Mouse (Mus musculus): Measurements from ENCODE around the gene Srgap2.
"Not testable (repeated sequence)": the region's sequence is repeated elsewhere in the genome, so short reads cannot be mapped to it uniquely, and the experiment has no call there.

Gene Srgap2

GRCm38 (mm10) chr1:131257288-131257687 is 269.9 kb downstream of the Srgap2 start:
- in situ Hi-C loops (cut with MboI; ENCODE audit: low sequenced_read_pairs) = loop anchor here (5.0 kb wide), 1 partner anchor 75 kb away; no protein-coding TSS in a partner anchor

- in situ Hi-C loops (cut with MboI; ENCODE audit: low sequenced_read_pairs) = not testable (repeated sequence)
These were observed 274.5 kb downstream of the Srgap2 start for GRCm38 (mm10) chr1:131252516-131253250.

GRCm38 (mm10) chr1:131246433-131247395 is 280.4 kb downstream of the Srgap2 start:
- in situ Hi-C loops (cut with MboI; ENCODE audit: low sequenced_read_pairs) = no loop called here

DNA sequence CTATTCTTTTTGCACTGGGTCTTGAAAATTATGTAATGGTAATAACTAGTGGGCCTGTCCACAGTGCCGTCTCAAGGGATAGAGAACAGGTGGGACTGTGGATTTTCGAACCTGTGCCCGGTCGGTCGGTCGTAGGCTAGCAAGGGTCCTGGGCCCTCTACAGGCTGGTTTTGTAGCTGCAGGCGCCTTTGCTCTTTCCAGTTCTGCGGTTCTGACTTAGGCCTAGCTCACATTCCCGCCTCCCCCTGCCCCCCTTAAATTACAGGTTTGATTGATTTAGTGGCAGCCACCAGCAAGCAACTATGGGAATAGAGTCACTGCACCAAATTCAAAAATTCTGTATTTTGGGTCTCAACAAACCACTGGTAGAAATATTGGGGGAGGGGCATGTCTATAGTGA is 281.2 kb downstream of the Srgap2 start:
- in situ Hi-C loops (cut with MboI; ENCODE audit: low sequenced_read_pairs) = no loop called here

DNA sequence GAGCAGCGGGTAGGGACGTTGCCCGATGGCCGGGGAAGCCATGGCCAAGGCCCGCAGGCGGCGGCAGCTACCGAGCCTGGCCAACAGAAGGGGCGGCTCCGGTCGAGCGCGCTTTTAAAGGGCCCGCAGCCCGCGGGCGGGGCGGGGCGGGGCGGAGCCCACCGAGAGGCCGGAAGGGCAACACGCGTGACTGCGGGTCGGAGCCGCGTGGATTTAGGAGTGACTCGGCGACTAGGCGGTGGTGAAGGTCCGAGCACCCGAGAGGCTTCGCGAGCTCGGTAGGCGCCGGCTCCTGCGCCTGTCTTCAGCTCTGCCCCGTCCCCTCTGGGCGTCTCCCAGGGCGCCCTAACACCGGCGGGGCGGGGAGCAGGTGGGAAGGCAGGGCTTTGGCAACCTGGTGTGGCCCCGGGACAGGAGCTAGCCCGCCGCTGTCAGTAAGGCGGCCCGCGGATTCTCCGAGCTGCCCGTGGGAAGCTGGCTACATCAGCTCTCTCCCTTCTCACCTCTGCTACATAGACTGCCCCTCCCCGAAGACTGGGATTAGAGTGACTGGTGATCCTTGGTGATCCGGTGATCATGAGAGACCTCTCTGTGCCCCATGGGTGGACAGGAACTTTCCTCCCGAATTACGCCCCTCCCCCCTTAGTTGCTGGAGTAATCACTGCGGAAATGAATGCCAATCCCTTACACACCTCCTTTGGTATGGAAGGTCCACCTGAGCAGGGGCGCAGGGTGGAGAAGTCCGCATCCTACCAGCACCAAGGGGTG is 281.9 kb downstream of the Srgap2 start, which contains the start of gene Rassf5:
Gene Rassf5, minus strand, starts transcription at position 170 of the 768 bp plus-strand sequence.
- in situ Hi-C loops (cut with MboI; ENCODE audit: low sequenced_read_pairs) = no loop called here

DNA sequence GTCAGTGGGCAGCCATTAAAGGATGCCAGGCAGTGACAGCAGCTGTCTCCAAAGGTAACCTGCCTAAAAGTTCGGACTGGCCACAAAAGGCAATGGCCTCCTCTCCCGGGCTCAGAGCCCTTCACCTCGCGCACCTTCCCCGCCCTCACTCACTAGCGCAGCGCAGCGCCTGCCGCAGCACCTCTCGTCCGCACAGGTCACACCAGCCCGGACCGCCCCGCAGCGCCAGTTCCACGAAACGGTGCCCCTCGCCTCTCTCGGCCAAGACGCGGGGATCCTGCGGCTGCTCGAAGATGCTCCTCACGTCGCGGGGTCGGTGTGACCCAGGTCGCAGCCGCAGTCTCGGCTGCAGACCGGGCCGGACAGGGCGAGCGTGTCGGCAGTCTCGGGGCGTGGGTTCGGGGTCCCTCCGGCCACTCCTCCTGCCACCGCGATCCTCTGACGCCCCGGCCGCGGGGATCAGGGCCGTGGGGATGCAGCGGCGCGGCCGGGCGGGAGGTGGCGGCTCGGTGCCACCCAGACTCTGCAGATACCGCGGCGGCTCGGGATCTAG is 282.5 kb downstream of the Srgap2 start:
- in situ Hi-C loops (cut with MboI; ENCODE audit: low sequenced_read_pairs) = no loop called here

- in situ Hi-C loops (cut with MboI; ENCODE audit: low sequenced_read_pairs) = no loop called here
These were observed 284.2 kb downstream of the Srgap2 start for GRCm38 (mm10) chr1:131242956-131243355.

- in situ Hi-C loops (cut with MboI; ENCODE audit: low sequenced_read_pairs) = no loop called here
These were observed 287.5 kb downstream of the Srgap2 start for GRCm38 (mm10) chr1:131239576-131240193.

DNA sequence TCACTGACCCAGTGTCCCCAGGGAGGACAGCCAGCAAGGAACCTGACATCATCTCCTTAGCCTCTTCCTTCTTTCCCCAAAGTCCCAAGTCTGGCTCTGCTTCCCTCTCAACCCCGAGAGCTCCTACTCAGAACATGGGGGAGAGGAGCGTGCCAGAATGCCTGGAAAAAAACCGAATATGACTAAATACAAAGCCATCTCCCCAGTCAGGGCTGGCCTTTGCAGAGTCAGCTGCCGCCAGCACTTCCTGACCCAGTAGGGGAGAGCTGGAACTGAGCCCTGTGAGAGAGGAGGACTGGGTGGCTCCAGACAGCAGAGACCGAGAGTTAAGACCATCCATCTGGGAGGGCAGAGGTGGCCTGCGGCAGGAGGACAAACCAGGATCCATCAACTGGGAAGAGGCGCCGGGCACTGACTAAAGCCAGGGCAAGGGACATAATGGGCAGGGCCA is 288.2 kb downstream of the Srgap2 start:
- in situ Hi-C loops (cut with MboI; ENCODE audit: low sequenced_read_pairs) = no loop called here

- in situ Hi-C loops (cut with MboI; ENCODE audit: low sequenced_read_pairs) = no loop called here
These were observed 291.1 kb downstream of the Srgap2 start for GRCm38 (mm10) chr1:131236077-131236476.
